Comparison of ENCODE assay signal across 9 mouse cellular contexts in the genomic region with DNA sequence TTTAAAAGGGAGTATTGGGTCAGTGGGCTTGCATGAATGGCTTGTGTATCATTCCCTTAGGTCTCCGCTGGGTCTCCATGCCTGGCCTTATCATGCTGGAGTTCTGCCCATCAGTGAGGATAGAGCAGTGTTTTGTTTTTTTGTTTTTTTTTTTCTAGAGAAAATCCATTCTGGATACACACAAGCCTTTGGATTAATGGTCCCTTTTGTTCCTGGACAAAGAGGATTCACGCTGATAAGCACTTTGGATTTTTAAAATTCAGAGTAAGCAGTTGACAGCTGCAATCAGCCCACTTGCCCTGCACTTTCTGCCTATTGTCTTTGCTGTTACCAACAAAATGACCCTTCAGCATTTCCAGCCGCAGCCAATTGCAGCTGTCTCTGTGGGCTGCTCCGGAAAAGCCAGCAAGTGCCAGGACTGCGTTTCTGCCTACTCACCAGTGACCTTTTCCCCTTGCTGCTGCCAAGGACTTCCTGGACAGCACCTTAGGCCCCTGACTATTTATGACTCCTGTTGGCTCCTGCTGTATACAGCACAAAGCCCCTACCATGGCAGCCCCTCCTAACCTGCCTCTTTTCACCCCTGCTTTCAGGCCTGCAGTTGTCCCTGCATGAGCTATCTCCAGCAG.
DNase-seq lines count a peak whose midpoint lies in the region; ATAC-seq lines count a peak whose summit lies in the region.
"Had no signal": no experiment of that assay in that cellular context is flagged by ENCODE, and none has a peak within 500 bp of the region (broad histone marks: within the 10 kb centered on the region; RNA-seq: fewer than 3 reads in every experiment).

No protein-coding gene starts in this region.

- H3K36me3 ChIP-seq in forebrain, embryonic 10.5 days (replicated peaks) = no peaks in the 10 kb centered on the region
- no peaks in the 10 kb centered on the region for H3K36me3 ChIP-seq in forebrain, embryonic 16.5 days (ENCODE audit: control insufficient read depth, insufficient read depth)
- no peaks in the 10 kb centered on the region for H3K36me3 ChIP-seq in intestine, embryonic 15.5 days
- H3K36me3 ChIP-seq: limb, embryonic 12.5 days had no signal

- intact Hi-C loops in gastrocnemius, postnatal 36 days (cut with DNase I) = loop anchor here (5.0 kb wide), 1 partner anchor 396 kb away; a partner anchor contains a TSS

- DNase-seq in forebrain, embryonic 10.5 days (ENCODE audit: extremely low spot score, low spot score) = no peak
- peak; percentile 73 for DNase-seq in adrenal gland, postnatal 10 days
- DNase-seq in gastrocnemius, postnatal 36 days = peak; percentile 24 to 26
- DNase-seq in kidney, postnatal 14 days = peak; percentile 46
- DNase-seq in skeletal muscle tissue, adult 2 months (ENCODE audit: low read depth, low spot score) = peak; percentile 31
- DNase-seq in spleen, adult 12 weeks (ENCODE audit: low spot score) = no peak

- 27% methylated on average over 5 of the region's 5 CpGs for WGBS in forebrain, embryonic 10.5 days
- WGBS in forebrain, embryonic 16.5 days = 18% methylated on average over 5 of the region's 5 CpGs
- WGBS in intestine, embryonic 15.5 days = 40% methylated on average over 5 of the region's 5 CpGs

- no peak overlapping the region for H3K9ac ChIP-seq in forebrain, embryonic 16.5 days (replicated peaks; ENCODE audit: low read depth, low read length)
- H3K9ac ChIP-seq in intestine, embryonic 15.5 days = no peak overlapping the region
- H3K9ac ChIP-seq: limb, embryonic 12.5 days had no signal

- peaks cover 21% of the 10 kb centered on the region for H3K4me1 ChIP-seq in forebrain, embryonic 10.5 days
- no peaks in the 10 kb centered on the region; the same call in 1 of the 2 replicates for H3K4me1 ChIP-seq in forebrain, embryonic 16.5 days (replicated peaks; ENCODE audit: control insufficient read depth, insufficient read depth, low read length)
- H3K4me1 ChIP-seq in intestine, embryonic 15.5 days (replicated peaks) = 0 out of 2 replicates have a peak, but pooled peaks cover 7% of the 10 kb centered on the region

- no peak; the same call in 1 of the 2 replicates for ATAC-seq in forebrain, embryonic 16.5 days
- no peak; the same call in 1 of the 2 replicates for ATAC-seq in intestine, embryonic 15.5 days

- H3K27me3 ChIP-seq in forebrain, embryonic 10.5 days (ENCODE audit: poor library complexity, severe bottlenecking) = no peaks in the 10 kb centered on the region
- H3K27me3 ChIP-seq in forebrain, embryonic 16.5 days (replicated peaks; ENCODE audit: control insufficient read depth, insufficient read depth, low read length) = no peaks in the 10 kb centered on the region
- H3K27me3 ChIP-seq in intestine, embryonic 15.5 days (replicated peaks) = no peaks in the 10 kb centered on the region
- H3K27me3 ChIP-seq: limb, embryonic 12.5 days had no signal

- H3K27ac ChIP-seq in forebrain, embryonic 10.5 days = peak overlapping the region; percentile 22
- H3K27ac ChIP-seq in forebrain, embryonic 16.5 days (ENCODE audit: low read length) = no peak overlapping the region
- H3K27ac ChIP-seq in intestine, embryonic 15.5 days = no peak overlapping the region
- H3K27ac ChIP-seq: limb, embryonic 12.5 days had no signal

- H3K9me3 ChIP-seq in forebrain, embryonic 10.5 days = no peaks in the 10 kb centered on the region
- no peaks in the 10 kb centered on the region for H3K9me3 ChIP-seq in forebrain, embryonic 16.5 days (ENCODE audit: control insufficient read depth, low read length)
- no peaks in the 10 kb centered on the region for H3K9me3 ChIP-seq in intestine, embryonic 15.5 days
- H3K9me3 ChIP-seq: limb, embryonic 12.5 days had no signal

- no peak overlapping the region for H3K4me2 ChIP-seq in forebrain, embryonic 16.5 days (ENCODE audit: low read length)
- H3K4me2 ChIP-seq in intestine, embryonic 15.5 days (replicated peaks) = no peak overlapping the region
- H3K4me2 ChIP-seq: limb, embryonic 12.5 days had no signal

- no peak overlapping the region for H3K4me3 ChIP-seq in forebrain, embryonic 10.5 days
- no peak overlapping the region for H3K4me3 ChIP-seq in forebrain, embryonic 16.5 days (replicated peaks; ENCODE audit: low read length)
- H3K4me3 ChIP-seq in intestine, embryonic 15.5 days (replicated peaks) = no peak overlapping the region
- H3K4me3 ChIP-seq: limb, embryonic 12.5 days had no signal

Comparison
In these comparisons a context has a peak if more than half of its experiments do, and no peak if none do; other contexts are left out.
1. DNase-seq: peak in adrenal gland, postnatal 10 days (single experiment), gastrocnemius, postnatal 36 days (2 of 2), kidney, postnatal 14 days (single experiment) and skeletal muscle tissue, adult 2 months (single experiment); none in forebrain, embryonic 10.5 days (single experiment) and spleen, adult 12 weeks (single experiment).